Mouse (Mus musculus) embryonic fibroblast, embryonic 13.5 days (primary cell): ENCODE data around the gene C530008M17Rik.

ENCODE experiments used
- CTCF ChIP-seq: IDR thresholded peaks from 2 replicates; pipeline ENCODE4 v1.5.1; 2011; ENCODE audit warnings: mild to moderate bottlenecking, control low read depth, low read length, moderate library complexity, borderline replicate concordance; ENCODE audit not compliant: insufficient read depth
- POLR2A ChIP-seq: IDR thresholded peaks from 2 replicates; pipeline ENCODE4 v1.6.1; 2011; ENCODE audit warnings: low read depth, mild to moderate bottlenecking, control low read depth, low read length, moderate library complexity

DNA sequence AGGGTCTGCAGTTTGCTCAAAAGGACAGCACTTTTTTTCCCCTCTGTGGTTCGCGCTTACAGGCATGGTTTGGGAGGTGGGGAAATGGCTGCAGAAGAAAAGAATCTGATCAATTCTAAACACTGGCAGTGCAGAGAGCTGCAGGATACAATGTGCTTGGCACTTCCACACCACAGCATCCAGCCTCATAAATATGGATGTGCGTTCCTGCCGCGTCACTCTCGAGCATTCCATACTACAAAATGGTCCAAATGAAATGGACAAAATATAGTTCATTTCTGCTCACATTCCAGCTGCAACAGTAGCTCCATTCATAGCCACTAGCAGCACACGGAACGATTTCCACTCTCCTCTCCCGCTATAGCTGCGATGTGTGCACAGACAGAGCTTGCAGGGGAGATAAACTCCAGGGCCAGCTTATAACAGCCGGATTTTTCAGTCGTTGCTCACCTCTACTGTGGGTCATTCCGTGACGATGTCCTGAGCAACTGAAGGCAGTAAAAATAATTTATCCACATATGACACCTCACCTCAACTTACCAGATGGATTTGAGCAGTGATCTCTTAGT is 188.4 kb downstream of the C530008M17Rik start:
- TF ChIP-seq CTCF (no peak), POLR2A (no peak)
